Mouse (Mus musculus) liver, embryonic 14.5 days (tissue): Measurements from ENCODE around the gene Commd4.

ENCODE experiments used
- CTCF ChIP-seq: IDR thresholded peaks from 2 replicates; pipeline ENCODE4 v1.5.1; 2016; ENCODE audit warnings: antibody characterized with exemption, low read depth, control low read depth
- EP300 ChIP-seq: IDR thresholded peaks from 2 replicates; pipeline ENCODE4 v1.6.1; 2016; ENCODE audit warnings: antibody characterized with exemption, low read depth

DNA sequence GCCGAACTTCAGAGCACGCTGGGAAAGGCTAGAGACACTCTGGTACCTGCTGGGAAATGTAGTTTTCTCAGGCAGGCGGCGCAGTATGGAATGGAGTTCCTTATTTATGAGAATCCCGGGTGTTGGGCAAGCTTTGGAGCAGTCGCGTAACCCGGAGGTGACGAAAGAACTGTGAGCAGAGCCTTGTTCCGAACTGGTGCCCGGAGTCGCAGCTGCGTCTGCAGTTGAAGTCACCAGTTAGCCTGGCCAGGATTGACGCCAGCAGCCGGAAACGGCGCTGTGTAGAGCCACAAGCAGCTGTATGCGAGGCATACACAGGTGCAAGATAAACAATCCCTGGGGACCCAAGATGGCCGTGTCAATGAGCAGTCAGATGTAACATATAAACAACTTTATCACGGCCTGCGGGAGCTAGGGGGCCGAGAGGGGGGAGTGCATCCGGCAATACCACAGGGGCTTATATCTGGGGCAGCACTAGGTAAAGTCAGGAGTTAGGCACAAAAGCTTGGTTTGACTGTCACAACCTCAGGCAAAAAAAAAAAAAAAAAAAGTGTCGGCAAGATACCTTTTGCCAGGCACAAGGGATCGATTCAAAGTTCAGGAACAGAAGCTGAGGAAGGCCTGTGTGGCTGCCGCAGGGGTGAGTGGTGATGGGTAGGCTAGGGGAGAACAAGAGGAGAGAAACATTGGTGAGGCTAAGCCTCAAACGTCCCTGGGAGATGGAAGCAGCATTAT lies 9.8 kb downstream of the Commd4 start, which contains the start of gene Neil1:
- TF ChIP-seq CTCF (peak; percentile 40; the same call in 1 of the 2 replicates), EP300 (no peak)
